Mouse (Mus musculus) heart, embryonic 11.5 days (tissue): ENCODE results near the gene Apol9a. TPM values are rescaled to one million over a fixed set of nuclear protein-coding genes. Genes with fewer than 3 reads are reported as not detected.

Experiments used
- ATAC-seq: fragments of 200-750 bp; cut with Nextera tagmentation; replicated peaks from 2 replicates; pipeline ENCODE4 v1.8.0; 2017; ENCODE audit warnings: moderate library complexity; ENCODE audit not compliant: insufficient number of reproducible peaks, low FRiP score, low TSS enrichment
- H3K27ac ChIP-seq: fragments of 300-500 bp; sonication (generic); 2 replicates; pipeline ENCODE4 v1.5.1; 2014; ENCODE audit warnings: mild to moderate bottlenecking, low read depth, low read length
- H3K27me3 ChIP-seq: fragments of 300-500 bp; sonication (generic); 2 replicates; pipeline ENCODE4 v1.6.1; 2014; ENCODE audit warnings: mild to moderate bottlenecking, low read length, mixed read lengths; ENCODE audit not compliant: control insufficient read depth, insufficient read depth
- H3K36me3 ChIP-seq: fragments of 300-500 bp; sonication (generic); 2 replicates; pipeline ENCODE4 v1.6.1; 2014; ENCODE audit warnings: mild to moderate bottlenecking, low read length, moderate library complexity, mixed read lengths; ENCODE audit not compliant: control insufficient read depth, insufficient read depth
- H3K4me1 ChIP-seq: fragments of 300-500 bp; sonication (generic); 2 replicates; pipeline ENCODE4 v1.6.1; 2014; ENCODE audit warnings: low read length; ENCODE audit not compliant: control insufficient read depth, insufficient read depth
- H3K4me2 ChIP-seq: fragments of 300-500 bp; sonication (generic); 2 replicates; pipeline ENCODE4 v1.6.1; 2014; ENCODE audit warnings: mild to moderate bottlenecking, moderate library complexity
- H3K4me3 ChIP-seq: fragments of 300-500 bp; sonication (generic); 2 replicates; pipeline ENCODE4 v1.5.1; 2014; ENCODE audit warnings: low read depth, low read length
- H3K9ac ChIP-seq: fragments of 300-500 bp; sonication (generic); 2 replicates; pipeline ENCODE4 v1.6.1; 2014; ENCODE audit warnings: mild to moderate bottlenecking, low read depth, low read length, moderate library complexity
- H3K9me3 ChIP-seq: fragments of 300-500 bp; sonication (generic); replicated peaks from 2 replicates; pipeline ENCODE4 v1.6.1; 2016; ENCODE audit warnings: low read length; ENCODE audit not compliant: control insufficient read depth
- WGBS: fragments of 180-500 bp; shearing (Covaris S2); extraction: QIAGEN DNeasy Blood & Tissue Kit; methylation state at CpG from one replicate; pipeline ENCODE4 v1.1.7; 2014; ENCODE audit not compliant: insufficient replicate concordance; 5-methylcytosine and 5-hydroxymethylcytosine counted together
- polyA plus RNA-seq: library from polyadenylated mRNA; unstranded; fragments of >200 nt; fragmentation: Nextera tagmentation; extraction: Ambion mirVana; gene quantifications from 2 replicates; pipeline ENCODE4 v1.2.1, GENCODE M21; 2014

Apol9a gene
- polyA plus RNA-seq, 1 experiment from 2014 or later, result 0.52 TPM

- no peaks in the 10 kb centered on the region for H3K27me3 ChIP-seq
- 91% methylated on average over 8 of the region's 8 CpGs for WGBS
- no peaks in the 10 kb centered on the region for H3K9me3 ChIP-seq
- no peak for ATAC-seq
- no peak overlapping the region for H3K9ac ChIP-seq
- H3K36me3 ChIP-seq, result no peaks in the 10 kb centered on the region
- H3K27ac ChIP-seq, result no peak overlapping the region
- H3K4me3 ChIP-seq, result no peak overlapping the region
- peaks cover 20% of the 10 kb centered on the region for H3K4me1 ChIP-seq
- no peak overlapping the region for H3K4me2 ChIP-seq
Observed at GRCm38 (mm10) chr15:77359905-77360304, 51.0 kb downstream of the Apol9a start.

GRCm38 (mm10) chr15:77359486-77359885, 51.4 kb downstream of the Apol9a start:
- H3K9me3 ChIP-seq, result no peaks in the 10 kb centered on the region
- WGBS, result 57% methylated on average over 9 of the region's 9 CpGs
- no peaks in the 10 kb centered on the region for H3K27me3 ChIP-seq
- H3K4me1 ChIP-seq, result peaks cover 24% of the 10 kb centered on the region
- no peak overlapping the region for H3K4me2 ChIP-seq
- no peak overlapping the region for H3K4me3 ChIP-seq
- no peak for ATAC-seq
- no peak overlapping the region for H3K9ac ChIP-seq
- H3K27ac ChIP-seq, result no peak overlapping the region
- H3K36me3 ChIP-seq, result no peaks in the 10 kb centered on the region

GRCm38 (mm10) chr15:77359084-77359483, 51.9 kb downstream of the Apol9a start:
- Histone ChIP-seq H3K9ac (peak overlapping the region; percentile 58), H3K4me1 (peaks cover 28% of the 10 kb centered on the region), H3K4me2 (peak overlapping the region; percentile 64), H3K4me3 (peak overlapping the region; percentile 25), H3K9me3 (no peaks in the 10 kb centered on the region), H3K27ac (no peak overlapping the region), H3K36me3 (no peaks in the 10 kb centered on the region), H3K27me3 (no peaks in the 10 kb centered on the region)
- 31% methylated on average over 6 of the region's 6 CpGs for WGBS
- ATAC-seq, result no peak

GRCm38 (mm10) chr15:77358320-77359040, 52.5 kb downstream of the Apol9a start:
- peak; percentile 72 for ATAC-seq
- H3K36me3 ChIP-seq, result no peaks in the 10 kb centered on the region
- no peak overlapping the region for H3K27ac ChIP-seq
- peak overlapping the region; percentile 25 for H3K4me3 ChIP-seq
- peaks cover 34% of the 10 kb centered on the region for H3K4me1 ChIP-seq
- H3K27me3 ChIP-seq, result no peaks in the 10 kb centered on the region
- H3K9ac ChIP-seq, result peak overlapping the region; percentile 58
- WGBS, result 5% methylated on average over 29 of the region's 29 CpGs
- H3K4me2 ChIP-seq, result peak overlapping the region; percentile 64
- H3K9me3 ChIP-seq, result no peaks in the 10 kb centered on the region

DNA sequence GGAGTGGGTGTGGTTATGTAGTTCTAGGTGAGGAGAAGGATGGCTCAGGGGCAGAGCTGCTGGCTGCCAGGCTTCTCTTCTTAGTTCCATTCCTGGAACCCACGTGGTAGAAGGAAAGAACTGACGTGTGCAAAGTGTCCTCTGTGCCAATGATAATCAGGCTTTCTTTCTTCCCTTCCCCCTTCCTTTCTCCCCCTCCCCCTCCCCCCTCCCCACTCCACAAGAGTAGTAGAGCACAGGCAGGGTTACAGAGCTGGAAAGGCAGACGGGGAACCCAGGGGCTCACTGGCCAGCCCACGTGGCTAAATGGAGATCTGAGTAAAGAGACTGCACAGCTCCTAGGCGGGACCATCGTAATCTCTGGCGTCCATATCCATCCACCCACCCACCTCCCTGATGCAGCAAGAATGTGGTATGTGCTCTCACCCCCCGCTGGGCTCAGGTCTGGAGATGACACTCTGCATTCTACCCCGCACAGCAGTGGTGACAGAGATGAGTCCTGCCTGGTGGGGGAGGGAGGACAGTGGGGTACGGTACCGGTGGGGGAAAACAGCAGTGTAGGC, 54.6 kb downstream of the Apol9a start:
- Histone ChIP-seq H3K9ac (0 out of 2 replicates have a peak overlapping the region, but pooled peaks have one; percentile 11), H3K4me3 (no peak overlapping the region), H3K4me1 (peaks cover 32% of the 10 kb centered on the region), H3K27ac (no peak overlapping the region), H3K9me3 (no peaks in the 10 kb centered on the region), H3K27me3 (no peaks in the 10 kb centered on the region), H3K36me3 (no peaks in the 10 kb centered on the region), H3K4me2 (peak overlapping the region; percentile 48)
- ATAC-seq, result 0 out of 2 replicates have a peak, but pooled peaks have one; percentile 28
- 2% methylated on average over 11 of the region's 11 CpGs for WGBS

- Histone ChIP-seq H3K9me3 (no peaks in the 10 kb centered on the region), H3K27me3 (no peaks in the 10 kb centered on the region), H3K27ac (peak overlapping the region; percentile 68), H3K4me1 (peaks cover 32% of the 10 kb centered on the region), H3K4me3 (no peak overlapping the region), H3K4me2 (no peak overlapping the region), H3K36me3 (no peaks in the 10 kb centered on the region), H3K9ac (0 out of 2 replicates have a peak overlapping the region, but pooled peaks have one; percentile 22)
- no peak for ATAC-seq
- 71% methylated on average over 6 of the region's 6 CpGs for WGBS
Observed at GRCm38 (mm10) chr15:77354848-77355551, 55.9 kb downstream of the Apol9a start.

GRCm38 (mm10) chr15:77354496-77354847, 56.5 kb downstream of the Apol9a start:
- no peaks in the 10 kb centered on the region for H3K9me3 ChIP-seq
- H3K4me1 ChIP-seq, result peaks cover 32% of the 10 kb centered on the region
- peak overlapping the region; percentile 68 for H3K27ac ChIP-seq
- no peak overlapping the region for H3K4me3 ChIP-seq
- no peak for ATAC-seq
- no peaks in the 10 kb centered on the region for H3K36me3 ChIP-seq
- no peaks in the 10 kb centered on the region for H3K27me3 ChIP-seq
- WGBS, result 46% methylated on average over 4 of the region's 4 CpGs
- H3K9ac ChIP-seq, result 0 out of 2 replicates have a peak overlapping the region, but pooled peaks have one; percentile 22
- H3K4me2 ChIP-seq, result no peak overlapping the region
